ENCODE assay signal across 8 mouse cellular contexts in genomic region chr5:140606386-140606785, GRCm38 (mm10). TPM values are rescaled to one million over a fixed set of nuclear protein-coding genes. Genes with fewer than 3 reads are reported as not detected.
A peak's percentile ranks its signal among the peaks of the same experiment; 100 is the strongest.
DNase-seq lines count a peak whose midpoint lies in the region; ATAC-seq and TF ChIP-seq lines count a peak whose summit lies in the region.

No protein-coding gene starts in this region.

- DNase-seq in thymus, adult 2 months, result no peak
- no peak for DNase-seq in thymus, adult 18-20 months
- no peak for DNase-seq in liver, embryonic 11.5 days (ENCODE audit: low spot score)
- DNase-seq in urinary bladder, postnatal 10 days (ENCODE audit: low spot score), result no peak
- no peak for DNase-seq in thymus, postnatal 10 days (ENCODE audit: low spot score in 2 of 2)
- no peak for DNase-seq in right cerebral cortex, postnatal 36 days (ENCODE audit: low spot score in 2 of 2)

- 13% methylated on average over 23 of the region's 23 CpGs for WGBS in thymus, adult 2 months
- 2% methylated on average over 23 of the region's 23 CpGs for WGBS in heart, embryonic 16.5 days
- WGBS in liver, embryonic 11.5 days, result 1% methylated on average over 23 of the region's 23 CpGs
- 3% methylated on average over 23 of the region's 23 CpGs for WGBS in stomach, embryonic 16.5 days

- 0 out of 2 replicates have a peak overlapping the region, but pooled peaks have one; percentile 42 for H3K4me3 ChIP-seq in thymus, adult 2 months (ENCODE audit: control insufficient read depth, insufficient read depth, low read length)
- peak overlapping the region; percentile 70 for H3K4me3 ChIP-seq in heart, embryonic 16.5 days (ENCODE audit: low read length)
- peak overlapping the region; percentile 74 for H3K4me3 ChIP-seq in liver, embryonic 11.5 days (ENCODE audit: low read depth, low read length)
- peak overlapping the region; percentile 63 for H3K4me3 ChIP-seq in stomach, embryonic 16.5 days (replicated peaks; ENCODE audit: low read length)

- H3K27ac ChIP-seq in thymus, adult 2 months (ENCODE audit: control insufficient read depth, insufficient read depth, low read length), result no peak overlapping the region
- no peak overlapping the region for H3K27ac ChIP-seq in heart, embryonic 16.5 days (ENCODE audit: low read length)
- H3K27ac ChIP-seq in liver, embryonic 11.5 days (ENCODE audit: low read depth, low read length), result no peak overlapping the region
- peak overlapping the region; percentile 78 for H3K27ac ChIP-seq in stomach, embryonic 16.5 days (ENCODE audit: low read length)

- no peak for TF ChIP-seq POLR2A in thymus, adult 2 months (IDR thresholded peaks at IDR 0.05; ENCODE audit: control insufficient read depth, extremely low read depth, insufficient read depth, low read length, poor library complexity)

- peaks cover 50% of the 10 kb centered on the region for H3K4me1 ChIP-seq in thymus, adult 2 months (replicated peaks; ENCODE audit: control insufficient read depth, insufficient read depth, low read length)
- peaks cover 46% of the 10 kb centered on the region for H3K4me1 ChIP-seq in heart, embryonic 16.5 days (ENCODE audit: control insufficient read depth, insufficient read depth, low read length)
- peaks cover 38% of the 10 kb centered on the region for H3K4me1 ChIP-seq in liver, embryonic 11.5 days (replicated peaks; ENCODE audit: control insufficient read depth, insufficient read depth, low read length)
- peaks cover 40% of the 10 kb centered on the region for H3K4me1 ChIP-seq in stomach, embryonic 16.5 days (ENCODE audit: control insufficient read depth, insufficient read depth, low read length)

- no peaks in the 10 kb centered on the region for H3K36me3 ChIP-seq in thymus, adult 2 months (ENCODE audit: control insufficient read depth, insufficient read depth, low read length)
- no peaks in the 10 kb centered on the region for H3K36me3 ChIP-seq in heart, embryonic 16.5 days (ENCODE audit: control insufficient read depth, insufficient read depth)
- no peaks in the 10 kb centered on the region for H3K36me3 ChIP-seq in liver, embryonic 11.5 days (ENCODE audit: control insufficient read depth, insufficient read depth, low read length)
- no peaks in the 10 kb centered on the region for H3K36me3 ChIP-seq in stomach, embryonic 16.5 days (ENCODE audit: control insufficient read depth, insufficient read depth, low read length)

- no peaks in the 10 kb centered on the region for H3K9me3 ChIP-seq in heart, embryonic 16.5 days (replicated peaks; ENCODE audit: control insufficient read depth, low read length)
- H3K9me3 ChIP-seq in liver, embryonic 11.5 days (ENCODE audit: control insufficient read depth, low read length), result no peaks in the 10 kb centered on the region
- no peaks in the 10 kb centered on the region for H3K9me3 ChIP-seq in stomach, embryonic 16.5 days (replicated peaks; ENCODE audit: control insufficient read depth, low read length)

- no peak overlapping the region for H3K9ac ChIP-seq in heart, embryonic 16.5 days (ENCODE audit: low read length)
- H3K9ac ChIP-seq in liver, embryonic 11.5 days (ENCODE audit: low read depth, low read length), result no peak overlapping the region
- H3K9ac ChIP-seq in stomach, embryonic 16.5 days (ENCODE audit: low read length), result peak overlapping the region; percentile 44

- H3K4me2 ChIP-seq in heart, embryonic 16.5 days (ENCODE audit: low read depth, low read length), result peak overlapping the region; percentile 90
- peak overlapping the region; percentile 92 for H3K4me2 ChIP-seq in liver, embryonic 11.5 days
- peak overlapping the region; percentile 61 for H3K4me2 ChIP-seq in stomach, embryonic 16.5 days (ENCODE audit: low read depth, low read length)

- no peak for ATAC-seq in heart, embryonic 16.5 days (replicated peaks; ENCODE audit: extremely low read depth, insufficient read depth, low FRiP score)
- no peak for ATAC-seq in liver, embryonic 11.5 days (replicated peaks; ENCODE audit: low FRiP score)
- ATAC-seq in stomach, embryonic 16.5 days (ENCODE audit: insufficient read depth, low FRiP score), result no peak

- peaks cover 5% of the 10 kb centered on the region; the same call in 1 of the 2 replicates for H3K27me3 ChIP-seq in thymus, adult 2 months (ENCODE audit: control insufficient read depth, insufficient read depth, low read length)
- peaks cover 51% of the 10 kb centered on the region for H3K27me3 ChIP-seq in heart, embryonic 16.5 days (ENCODE audit: control insufficient read depth, insufficient read depth, low read length)
- H3K27me3 ChIP-seq in liver, embryonic 11.5 days (replicated peaks; ENCODE audit: control insufficient read depth, insufficient read depth, low read length), result peaks cover 67% of the 10 kb centered on the region
- peaks cover 12% of the 10 kb centered on the region; the same call in 1 of the 2 replicates for H3K27me3 ChIP-seq in stomach, embryonic 16.5 days (ENCODE audit: control insufficient read depth, insufficient read depth, low read length)

- TF ChIP-seq CTCF in thymus, adult 2 months (IDR thresholded peaks at IDR 0.05; ENCODE audit: borderline replicate concordance, control insufficient read depth, extremely low read depth, insufficient read depth, low read length, poor library complexity), result no peak

RNA-seq across cellular contexts. Expression of gene Lfng, which starts 0.7 kb away (rescaled TPM):
- 141 and 171 TPM in 2 replicates for polyA plus RNA-seq in thymus, adult 2 months (2012; rRNA removed)
- polyA plus RNA-seq in heart, embryonic 16.5 days (2015; fragmentation: Nextera tagmentation; extraction: Ambion mirVana), result 6.2 and 7.7 TPM in 2 replicates
- polyA plus RNA-seq in liver, embryonic 11.5 days (2014; fragmentation: Nextera tagmentation; extraction: Ambion mirVana), result 10.6 and 11.0 TPM in 2 replicates
- 21.5 and 21.6 TPM in 2 replicates for polyA plus RNA-seq in stomach, embryonic 16.5 days (2015; fragmentation: Nextera tagmentation; extraction: Ambion mirVana)

RNA-seq across cellular contexts. Expression of gene Grifin, which starts 41.5 kb away (rescaled TPM):
- 2.7 TPM in 2 replicates for polyA plus RNA-seq in thymus, adult 2 months (2012; rRNA removed)
- polyA plus RNA-seq in heart, embryonic 16.5 days (2015; fragmentation: Nextera tagmentation; extraction: Ambion mirVana), result 0.79 and 0.98 TPM in 2 replicates
- 1.8 and 2.6 TPM in 2 replicates for polyA plus RNA-seq in liver, embryonic 11.5 days (2014; fragmentation: Nextera tagmentation; extraction: Ambion mirVana)
- 0.71 TPM in 1 of 2 replicates, not detected in the other for polyA plus RNA-seq in stomach, embryonic 16.5 days (2015; fragmentation: Nextera tagmentation; extraction: Ambion mirVana)

RNA-seq across cellular contexts. Expression of gene Ttyh3, which starts 42.4 kb away (rescaled TPM):
- polyA plus RNA-seq in thymus, adult 2 months (2012; rRNA removed), result 139 and 177 TPM in 2 replicates
- 16.3 and 17.9 TPM in 2 replicates for polyA plus RNA-seq in heart, embryonic 16.5 days (2015; fragmentation: Nextera tagmentation; extraction: Ambion mirVana)
- 24.3 and 26.5 TPM in 2 replicates for polyA plus RNA-seq in liver, embryonic 11.5 days (2014; fragmentation: Nextera tagmentation; extraction: Ambion mirVana)
- 13.8 and 17.8 TPM in 2 replicates for polyA plus RNA-seq in stomach, embryonic 16.5 days (2015; fragmentation: Nextera tagmentation; extraction: Ambion mirVana)
